Mouse (Mus musculus): ENCODE results near the gene Omd. TPM values are rescaled to one million over a fixed set of nuclear protein-coding genes. Genes with fewer than 3 reads are reported as not detected.

The Omd gene
- polyA plus RNA-seq, 1 experiment from 2014 or later: 1.3 TPM

DNA sequence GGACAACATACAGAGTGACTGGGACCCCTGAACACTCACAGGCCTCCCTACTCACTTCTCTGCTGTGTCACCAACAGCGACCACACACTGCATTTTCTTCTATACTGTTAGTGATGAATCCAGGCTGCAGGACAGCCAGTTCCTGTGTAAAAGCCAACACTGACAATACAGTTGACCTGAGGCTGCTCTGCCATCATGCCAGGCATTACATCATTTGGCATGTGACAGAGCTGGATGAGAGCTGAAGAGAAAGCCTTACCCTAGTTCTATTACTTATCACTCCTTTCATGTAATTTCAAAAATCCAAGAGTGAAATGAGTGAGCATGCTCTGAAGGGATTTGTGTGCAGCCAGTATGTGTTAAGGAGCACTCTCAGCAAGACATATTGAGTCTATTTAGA lies 26.1 kb upstream of the Omd start:
- H3K36me3 ChIP-seq (ENCODE audit: control insufficient read depth, insufficient read depth, low read length): no peaks in the 10 kb centered on the region
- WGBS: 76% methylated on average over 1 of the region's 1 CpGs

DNA sequence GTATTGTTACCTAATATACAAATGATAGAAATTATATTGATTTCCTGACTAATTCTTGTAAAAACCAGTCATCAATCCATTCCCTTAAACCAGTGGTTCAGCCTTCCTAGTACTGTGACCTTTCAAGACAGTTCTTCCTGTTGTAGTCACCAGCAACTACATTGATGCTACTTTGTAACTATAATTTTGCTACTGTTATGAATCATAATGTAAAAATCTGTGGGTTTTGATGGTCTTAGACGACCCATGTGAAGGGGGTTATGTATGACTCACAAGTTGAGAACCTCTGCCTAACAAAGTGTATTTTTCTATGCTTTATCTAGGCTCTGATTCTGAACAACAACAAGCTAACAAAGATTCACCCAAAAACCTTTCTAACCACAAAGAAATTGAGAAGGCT lies 25.3 kb upstream of the Omd start:
- ATAC-seq: no peak
- Histone ChIP-seq H3K27ac (ENCODE audit: low read depth, low read length) (no peak overlapping the region), H3K9ac (ENCODE audit: low read depth, low read length) (no peak overlapping the region), H3K27me3 (replicated peaks; ENCODE audit: control insufficient read depth, insufficient read depth, low read length) (no peaks in the 10 kb centered on the region), H3K4me3 (ENCODE audit: low read length) (no peak overlapping the region), H3K4me2 (ENCODE audit: low read length) (no peak overlapping the region), H3K4me1 (ENCODE audit: control insufficient read depth, insufficient read depth, low read depth, low read length) (no peaks in the 10 kb centered on the region), H3K9me3 (ENCODE audit: control insufficient read depth, low read length) (no peaks in the 10 kb centered on the region), H3K36me3 (ENCODE audit: control insufficient read depth, insufficient read depth, low read length) (no peaks in the 10 kb centered on the region)
- WGBS: 63% methylated on average over 1 of the region's 1 CpGs

More for the DNA sequence above, 26.1 kb upstream of the Omd start:
- no peak for ATAC-seq
- Histone ChIP-seq H3K4me1 (ENCODE audit: control insufficient read depth, insufficient read depth, low read depth, low read length) (no peaks in the 10 kb centered on the region), H3K9ac (ENCODE audit: low read depth, low read length) (no peak overlapping the region), H3K4me3 (ENCODE audit: low read length) (no peak overlapping the region), H3K4me2 (ENCODE audit: low read length) (no peak overlapping the region), H3K27ac (ENCODE audit: low read depth, low read length) (no peak overlapping the region), H3K9me3 (ENCODE audit: control insufficient read depth, low read length) (no peaks in the 10 kb centered on the region), H3K27me3 (replicated peaks; ENCODE audit: control insufficient read depth, insufficient read depth, low read length) (no peaks in the 10 kb centered on the region)

GRCm38 (mm10) chr13:49559185-49559584 lies 23.1 kb upstream of the Omd start:
- Histone ChIP-seq H3K4me2 (ENCODE audit: low read length) (no peak overlapping the region), H3K9me3 (ENCODE audit: control insufficient read depth, low read length) (no peaks in the 10 kb centered on the region), H3K27ac (ENCODE audit: low read depth, low read length) (no peak overlapping the region), H3K4me3 (ENCODE audit: low read length) (no peak overlapping the region), H3K36me3 (ENCODE audit: control insufficient read depth, insufficient read depth, low read length) (no peaks in the 10 kb centered on the region), H3K4me1 (ENCODE audit: control insufficient read depth, insufficient read depth, low read depth, low read length) (no peaks in the 10 kb centered on the region), H3K27me3 (replicated peaks; ENCODE audit: control insufficient read depth, insufficient read depth, low read length) (no peaks in the 10 kb centered on the region), H3K9ac (ENCODE audit: low read depth, low read length) (no peak overlapping the region)
- ATAC-seq: 0 out of 2 replicates have a peak, but pooled peaks have one; percentile 42
- WGBS: 32% methylated on average over 2 of the region's 2 CpGs

- Histone ChIP-seq H3K9ac (ENCODE audit: low read depth, low read length) (no peak overlapping the region), H3K36me3 (ENCODE audit: control insufficient read depth, insufficient read depth, low read length) (no peaks in the 10 kb centered on the region), H3K4me1 (ENCODE audit: control insufficient read depth, insufficient read depth, low read depth, low read length) (no peaks in the 10 kb centered on the region), H3K27ac (ENCODE audit: low read depth, low read length) (no peak overlapping the region), H3K4me3 (ENCODE audit: low read length) (no peak overlapping the region), H3K4me2 (ENCODE audit: low read length) (no peak overlapping the region), H3K27me3 (replicated peaks; ENCODE audit: control insufficient read depth, insufficient read depth, low read length) (no peaks in the 10 kb centered on the region), H3K9me3 (ENCODE audit: control insufficient read depth, low read length) (no peaks in the 10 kb centered on the region)
- WGBS: 59% methylated on average over 2 of the region's 2 CpGs
- ATAC-seq: no peak
Observed at GRCm38 (mm10) chr13:49560886-49561285, 21.4 kb upstream of the Omd start.

- no peak overlapping the region for H3K4me2 ChIP-seq (ENCODE audit: low read length)
- no peaks in the 10 kb centered on the region for H3K27me3 ChIP-seq (replicated peaks; ENCODE audit: control insufficient read depth, insufficient read depth, low read length)
- H3K27ac ChIP-seq (ENCODE audit: low read depth, low read length): no peak overlapping the region
- 81% methylated on average over 1 of the region's 1 CpGs for WGBS
- no peaks in the 10 kb centered on the region for H3K9me3 ChIP-seq (ENCODE audit: control insufficient read depth, low read length)
- no peak overlapping the region for H3K4me3 ChIP-seq (ENCODE audit: low read length)
- H3K9ac ChIP-seq (ENCODE audit: low read depth, low read length): no peak overlapping the region
- no peak for ATAC-seq
- no peaks in the 10 kb centered on the region for H3K36me3 ChIP-seq (ENCODE audit: control insufficient read depth, insufficient read depth, low read length)
- H3K4me1 ChIP-seq (ENCODE audit: control insufficient read depth, insufficient read depth, low read depth, low read length): no peaks in the 10 kb centered on the region
Observed at GRCm38 (mm10) chr13:49564347-49564746, 17.9 kb upstream of the Omd start.

DNA sequence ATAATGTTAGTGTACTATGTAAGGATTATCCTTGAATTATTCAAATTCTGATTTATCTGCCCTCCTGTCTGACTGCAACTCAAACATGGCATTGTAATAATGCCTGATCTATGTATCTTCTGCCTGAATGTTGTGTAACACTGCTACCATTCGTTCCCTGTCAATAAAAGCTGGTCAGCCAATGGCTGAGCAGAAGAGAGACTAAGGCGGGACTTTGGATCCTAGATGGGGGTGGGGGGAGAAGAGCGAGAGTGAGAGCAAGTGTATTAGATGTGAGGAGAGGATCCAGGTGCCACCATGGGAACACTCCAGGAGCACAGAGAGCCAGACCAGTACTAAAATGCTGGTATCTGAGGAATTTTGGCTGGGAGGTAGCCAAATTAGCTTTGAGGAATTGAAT lies 11.9 kb upstream of the Omd start:
- 74% methylated on average over 3 of the region's 3 CpGs for WGBS
- H3K27me3 ChIP-seq (replicated peaks; ENCODE audit: control insufficient read depth, insufficient read depth, low read length): no peaks in the 10 kb centered on the region

DNA sequence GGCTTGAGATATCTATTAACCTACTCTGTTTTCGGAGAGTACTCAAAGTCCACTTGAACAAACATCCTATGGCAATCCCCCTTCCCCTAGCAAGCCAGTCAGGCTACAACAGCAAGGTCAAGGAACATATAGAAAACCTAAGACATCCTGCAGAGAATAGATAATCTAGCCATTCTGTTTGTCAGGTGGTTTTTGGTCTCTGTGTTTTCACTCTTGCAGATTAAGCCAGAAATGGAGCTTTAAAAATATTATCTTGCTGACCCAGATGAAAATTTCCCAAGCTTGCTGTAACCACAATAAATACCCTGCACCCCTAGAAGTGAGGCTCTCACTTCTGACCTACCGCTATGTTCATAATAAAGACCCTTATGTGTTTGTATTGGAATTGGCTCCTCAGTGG lies 10.8 kb upstream of the Omd start:
- Histone ChIP-seq H3K36me3 (ENCODE audit: control insufficient read depth, insufficient read depth, low read length) (no peaks in the 10 kb centered on the region), H3K27me3 (replicated peaks; ENCODE audit: control insufficient read depth, insufficient read depth, low read length) (no peaks in the 10 kb centered on the region), H3K9me3 (ENCODE audit: control insufficient read depth, low read length) (no peaks in the 10 kb centered on the region), H3K4me2 (ENCODE audit: low read length) (no peak overlapping the region), H3K9ac (ENCODE audit: low read depth, low read length) (no peak overlapping the region), H3K4me1 (ENCODE audit: control insufficient read depth, insufficient read depth, low read depth, low read length) (no peaks in the 10 kb centered on the region), H3K4me3 (ENCODE audit: low read length) (no peak overlapping the region), H3K27ac (ENCODE audit: low read depth, low read length) (no peak overlapping the region)
- ATAC-seq: no peak
- WGBS: 97% methylated on average over 2 of the region's 2 CpGs

More for the DNA sequence above, 11.9 kb upstream of the Omd start:
- Histone ChIP-seq H3K27ac (ENCODE audit: low read depth, low read length) (no peak overlapping the region), H3K36me3 (ENCODE audit: control insufficient read depth, insufficient read depth, low read length) (no peaks in the 10 kb centered on the region), H3K4me3 (ENCODE audit: low read length) (no peak overlapping the region), H3K9me3 (ENCODE audit: control insufficient read depth, low read length) (no peaks in the 10 kb centered on the region), H3K9ac (ENCODE audit: low read depth, low read length) (no peak overlapping the region), H3K4me1 (ENCODE audit: control insufficient read depth, insufficient read depth, low read depth, low read length) (no peaks in the 10 kb centered on the region), H3K4me2 (ENCODE audit: low read length) (no peak overlapping the region)
- no peak for ATAC-seq

GRCm38 (mm10) chr13:49583859-49584258 lies 1.6 kb downstream of the Omd start:
- Histone ChIP-seq H3K9me3 (ENCODE audit: control insufficient read depth, low read length) (no peaks in the 10 kb centered on the region), H3K4me1 (ENCODE audit: control insufficient read depth, insufficient read depth, low read depth, low read length) (no peaks in the 10 kb centered on the region), H3K27me3 (replicated peaks; ENCODE audit: control insufficient read depth, insufficient read depth, low read length) (no peaks in the 10 kb centered on the region), H3K4me3 (ENCODE audit: low read length) (no peak overlapping the region), H3K27ac (ENCODE audit: low read depth, low read length) (no peak overlapping the region), H3K4me2 (ENCODE audit: low read length) (no peak overlapping the region), H3K36me3 (ENCODE audit: control insufficient read depth, insufficient read depth, low read length) (no peaks in the 10 kb centered on the region), H3K9ac (ENCODE audit: low read depth, low read length) (no peak overlapping the region)
- no peak for ATAC-seq

GRCm38 (mm10) chr13:49584307-49585005 lies 2.2 kb downstream of the Omd start:
- H3K9ac ChIP-seq (ENCODE audit: low read depth, low read length): no peak overlapping the region
- WGBS: 79% methylated on average over 8 of the region's 8 CpGs
- no peak overlapping the region for H3K4me2 ChIP-seq (ENCODE audit: low read length)
- no peak for ATAC-seq
- H3K27ac ChIP-seq (ENCODE audit: low read depth, low read length): no peak overlapping the region
- no peaks in the 10 kb centered on the region for H3K9me3 ChIP-seq (ENCODE audit: control insufficient read depth, low read length)
- H3K36me3 ChIP-seq (ENCODE audit: control insufficient read depth, insufficient read depth, low read length): no peaks in the 10 kb centered on the region
- no peak overlapping the region for H3K4me3 ChIP-seq (ENCODE audit: low read length)
- no peaks in the 10 kb centered on the region for H3K27me3 ChIP-seq (replicated peaks; ENCODE audit: control insufficient read depth, insufficient read depth, low read length)
- no peaks in the 10 kb centered on the region for H3K4me1 ChIP-seq (ENCODE audit: control insufficient read depth, insufficient read depth, low read depth, low read length)

DNA sequence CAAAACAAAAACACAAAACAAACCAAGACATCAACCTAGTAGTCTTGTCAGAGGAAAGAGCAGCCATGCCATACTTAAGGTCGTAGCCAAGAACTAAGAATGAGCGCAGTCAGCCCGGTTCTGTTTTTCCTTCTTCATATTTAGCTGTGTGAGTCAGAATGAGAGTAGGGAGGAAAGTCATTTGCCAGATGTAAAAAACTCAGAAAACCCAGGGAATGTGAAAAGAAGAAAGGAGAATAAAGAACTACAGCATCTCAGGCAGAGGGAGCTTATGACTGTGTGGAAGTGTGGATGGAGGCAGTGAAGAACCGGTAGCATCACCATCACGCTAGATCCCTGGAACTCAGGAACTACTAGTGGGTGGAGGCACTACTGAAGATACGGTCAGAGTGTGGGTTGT lies 3.8 kb downstream of the Omd start:
- H3K27ac ChIP-seq (ENCODE audit: low read depth, low read length): no peak overlapping the region

More for the DNA sequence above, 3.8 kb downstream of the Omd start:
- 97% methylated on average over 6 of the region's 6 CpGs for WGBS
- Histone ChIP-seq H3K9me3 (ENCODE audit: control insufficient read depth, low read length) (no peaks in the 10 kb centered on the region), H3K4me2 (ENCODE audit: low read length) (no peak overlapping the region), H3K27me3 (replicated peaks; ENCODE audit: control insufficient read depth, insufficient read depth, low read length) (no peaks in the 10 kb centered on the region), H3K9ac (ENCODE audit: low read depth, low read length) (no peak overlapping the region), H3K36me3 (ENCODE audit: control insufficient read depth, insufficient read depth, low read length) (no peaks in the 10 kb centered on the region), H3K4me1 (ENCODE audit: control insufficient read depth, insufficient read depth, low read depth, low read length) (no peaks in the 10 kb centered on the region), H3K4me3 (ENCODE audit: low read length) (no peak overlapping the region)
- ATAC-seq: no peak
